8 mouse cellular contexts compared by ENCODE assay signal in the genomic region with DNA sequence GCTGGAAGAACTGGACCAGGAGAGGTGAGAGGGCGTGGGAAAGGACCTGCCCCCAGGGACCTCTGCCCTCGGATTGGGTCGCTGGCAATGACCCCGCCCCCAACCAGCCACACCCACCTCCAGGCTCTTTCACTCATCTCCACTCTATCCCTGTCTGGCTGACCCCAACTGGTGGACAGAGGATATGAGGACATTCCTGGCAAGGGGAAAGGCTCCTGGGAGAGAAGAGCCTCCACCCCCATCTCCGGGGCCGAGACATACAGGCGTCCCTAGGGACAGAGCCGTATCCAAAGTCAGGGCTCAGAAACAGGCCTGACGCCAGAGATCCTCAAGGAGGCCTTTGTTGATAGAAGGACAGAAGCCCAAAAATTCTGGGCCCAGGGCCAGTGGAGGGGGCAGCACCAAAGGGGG. TPM values are rescaled to one million over a fixed set of nuclear protein-coding genes. Genes with fewer than 3 reads are reported as not detected.
A peak's percentile ranks its signal among the peaks of the same experiment; 100 is the strongest.
DNase-seq lines count a peak whose midpoint lies in the region; ATAC-seq and TF ChIP-seq lines count a peak whose summit lies in the region.

No protein-coding gene starts in this region.

- 30% methylated on average over 9 of the region's 9 CpGs for WGBS in forebrain, embryonic 14.5 days
- WGBS in stomach, embryonic 15.5 days: 17% methylated on average over 9 of the region's 9 CpGs
- WGBS in thymus, adult 2 months: 62% methylated on average over 9 of the region's 9 CpGs

- peaks cover 29% of the 10 kb centered on the region for H3K4me1 ChIP-seq in forebrain, embryonic 14.5 days (ENCODE audit: control insufficient read depth, insufficient read depth, low read length)
- no peaks in the 10 kb centered on the region; the same call in 1 of the 2 replicates for H3K4me1 ChIP-seq in stomach, embryonic 15.5 days
- H3K4me1 ChIP-seq in thymus, adult 2 months (replicated peaks; ENCODE audit: control insufficient read depth, insufficient read depth, low read length): 0 out of 2 replicates have a peak, but pooled peaks cover 3% of the 10 kb centered on the region

- H3K4me2 ChIP-seq in forebrain, embryonic 14.5 days (ENCODE audit: low read length): peak overlapping the region; percentile 75
- H3K4me2 ChIP-seq in stomach, embryonic 15.5 days: peak overlapping the region; percentile 29

- no peak for TF ChIP-seq CTCF in thymus, adult 2 months (IDR thresholded peaks at IDR 0.05; ENCODE audit: borderline replicate concordance, control insufficient read depth, extremely low read depth, insufficient read depth, low read length, poor library complexity)

- H3K27ac ChIP-seq in forebrain, embryonic 14.5 days (ENCODE audit: low read depth, low read length): peak overlapping the region; percentile 98; the same call in 1 of the 2 replicates
- H3K27ac ChIP-seq in stomach, embryonic 15.5 days: no peak overlapping the region
- no peak overlapping the region for H3K27ac ChIP-seq in thymus, adult 2 months (ENCODE audit: control insufficient read depth, insufficient read depth, low read length)

- no peak for TF ChIP-seq POLR2A in thymus, adult 2 months (IDR thresholded peaks at IDR 0.05; ENCODE audit: control insufficient read depth, extremely low read depth, insufficient read depth, low read length, poor library complexity)

- peaks cover 59% of the 10 kb centered on the region for H3K36me3 ChIP-seq in forebrain, embryonic 14.5 days (ENCODE audit: control insufficient read depth, insufficient read depth, low read length)
- H3K36me3 ChIP-seq in stomach, embryonic 15.5 days: no peaks in the 10 kb centered on the region
- H3K36me3 ChIP-seq in thymus, adult 2 months (ENCODE audit: control insufficient read depth, insufficient read depth, low read length): no peaks in the 10 kb centered on the region

- ATAC-seq in forebrain, embryonic 14.5 days: no peak
- peak; percentile 44; the same call in 1 of the 2 replicates for ATAC-seq in stomach, embryonic 15.5 days (ENCODE audit: insufficient read depth, low FRiP score, low read depth)

- intact Hi-C loops in heart, postnatal 10 days (cut with DNase I): loop anchor here (10.0 kb wide), 1 partner anchor 232 kb away; a partner anchor contains a TSS

- peak; percentile 73 for DNase-seq in 3134 (ENCODE audit: extremely low read depth, insufficient read length, low spot score)
- DNase-seq in adrenal gland, postnatal 36 days: peak; percentile 55 to 83
- peak; percentile 52 for DNase-seq in forebrain, embryonic 14.5 days (ENCODE audit: low spot score)
- DNase-seq in heart, postnatal 10 days: peak; percentile 87 to 88
- DNase-seq in kidney, postnatal 10 days: peak; percentile 85
- peak; percentile 80 for DNase-seq in lung, postnatal 14 days
- DNase-seq in thymus, adult 2 months: no peak

- H3K9me3 ChIP-seq in forebrain, embryonic 14.5 days (replicated peaks; ENCODE audit: control insufficient read depth, low read length): no peaks in the 10 kb centered on the region
- H3K9me3 ChIP-seq in stomach, embryonic 15.5 days: no peaks in the 10 kb centered on the region

- peak overlapping the region; percentile 74 for H3K4me3 ChIP-seq in forebrain, embryonic 14.5 days (ENCODE audit: low read depth, low read length)
- H3K4me3 ChIP-seq in stomach, embryonic 15.5 days (replicated peaks): no peak overlapping the region
- no peak overlapping the region for H3K4me3 ChIP-seq in thymus, adult 2 months (ENCODE audit: control insufficient read depth, insufficient read depth, low read length)

- H3K27me3 ChIP-seq in forebrain, embryonic 14.5 days (replicated peaks; ENCODE audit: control insufficient read depth, insufficient read depth, low read length): no peaks in the 10 kb centered on the region
- H3K27me3 ChIP-seq in stomach, embryonic 15.5 days (replicated peaks): peaks cover 89% of the 10 kb centered on the region
- H3K27me3 ChIP-seq in thymus, adult 2 months (ENCODE audit: control insufficient read depth, insufficient read depth, low read length): peaks cover 12% of the 10 kb centered on the region; the same call in 1 of the 2 replicates

- H3K9ac ChIP-seq in forebrain, embryonic 14.5 days (ENCODE audit: low read length): peak overlapping the region; percentile 99
- H3K9ac ChIP-seq in stomach, embryonic 15.5 days: no peak overlapping the region

RNA-seq across cellular contexts. Expression of a gene that starts 6.7 kb away (rescaled TPM):
- 1 to 10 TPM in 1 of 2 experiments, under 1 TPM in 1; 0.70 to 1.5 TPM for total RNA-seq in adrenal gland, postnatal 36 days (2021)
- polyA plus RNA-seq in forebrain, embryonic 14.5 days (2014; fragmentation: Nextera tagmentation; extraction: Ambion mirVana): 154 and 213 TPM in 2 replicates
- 1 to 10 TPM; 4.7 to 5.0 TPM for total RNA-seq in heart, postnatal 10 days (2021)
- 5.0 and 5.2 TPM in 2 replicates for polyA plus RNA-seq in stomach, embryonic 15.5 days (2015; fragmentation: Nextera tagmentation; extraction: Ambion mirVana)
- polyA plus RNA-seq in thymus, adult 2 months (2012; rRNA removed): 0.40 and 0.57 TPM in 2 replicates

RNA-seq across cellular contexts. Expression of a gene that starts 10.2 kb away (rescaled TPM):
- 1,000 to 10,000 TPM; 1,173 to 1,236 TPM for total RNA-seq in adrenal gland, postnatal 36 days (2021)
- 694 and 922 TPM in 2 replicates for polyA plus RNA-seq in forebrain, embryonic 14.5 days (2014; fragmentation: Nextera tagmentation; extraction: Ambion mirVana)
- 100 to 1,000 TPM; 859 to 871 TPM for total RNA-seq in heart, postnatal 10 days (2021)
- 904 and 948 TPM in 2 replicates for polyA plus RNA-seq in stomach, embryonic 15.5 days (2015; fragmentation: Nextera tagmentation; extraction: Ambion mirVana)
- 2,172 and 2,371 TPM in 2 replicates for polyA plus RNA-seq in thymus, adult 2 months (2012; rRNA removed)

RNA-seq across cellular contexts. Expression of a gene that starts 17.9 kb away (rescaled TPM):
- total RNA-seq in adrenal gland, postnatal 36 days (2021): 10 to 100 TPM; 24.6 to 32.0 TPM
- 39.2 and 40.8 TPM in 2 replicates for polyA plus RNA-seq in forebrain, embryonic 14.5 days (2014; fragmentation: Nextera tagmentation; extraction: Ambion mirVana)
- 10 to 100 TPM; 15.3 to 17.9 TPM for total RNA-seq in heart, postnatal 10 days (2021)
- polyA plus RNA-seq in stomach, embryonic 15.5 days (2015; fragmentation: Nextera tagmentation; extraction: Ambion mirVana): 40.5 and 46.4 TPM in 2 replicates
- polyA plus RNA-seq in thymus, adult 2 months (2012; rRNA removed): 78.9 and 93.8 TPM in 2 replicates

RNA-seq across cellular contexts. Expression of a gene that starts 26.8 kb away (rescaled TPM):
- 1 to 10 TPM; 2.2 to 3.3 TPM for total RNA-seq in adrenal gland, postnatal 36 days (2021)
- 1.6 and 2.4 TPM in 2 replicates for polyA plus RNA-seq in forebrain, embryonic 14.5 days (2014; fragmentation: Nextera tagmentation; extraction: Ambion mirVana)
- total RNA-seq in heart, postnatal 10 days (2021): 1 to 10 TPM; 1.7 to 1.8 TPM
- polyA plus RNA-seq in stomach, embryonic 15.5 days (2015; fragmentation: Nextera tagmentation; extraction: Ambion mirVana): 4.8 and 5.4 TPM in 2 replicates
- polyA plus RNA-seq in thymus, adult 2 months (2012; rRNA removed): 11.7 and 14.1 TPM in 2 replicates

RNA-seq across cellular contexts. Expression of a gene that starts 27.3 kb away (rescaled TPM):
- total RNA-seq in adrenal gland, postnatal 36 days (2021): 10 to 100 TPM; 11.0 to 13.7 TPM
- 2.3 and 2.7 TPM in 2 replicates for polyA plus RNA-seq in forebrain, embryonic 14.5 days (2014; fragmentation: Nextera tagmentation; extraction: Ambion mirVana)
- total RNA-seq in heart, postnatal 10 days (2021): 1 to 10 TPM; 2.2 to 2.4 TPM
- polyA plus RNA-seq in stomach, embryonic 15.5 days (2015; fragmentation: Nextera tagmentation; extraction: Ambion mirVana): 44.5 and 51.2 TPM in 2 replicates
- 2.0 and 3.5 TPM in 2 replicates for polyA plus RNA-seq in thymus, adult 2 months (2012; rRNA removed)

Comparison
In these comparisons a context has a peak if more than half of its experiments do, and no peak if none do; other contexts are left out.
1. RNA of a gene that starts 6.7 kb away (polyA plus RNA-seq): 154 to 213 TPM in forebrain, embryonic 14.5 days; 5.0 to 5.2 TPM in stomach, embryonic 15.5 days and 0.40 to 0.57 TPM in thymus, adult 2 months; every median in the first group is over 10 times any median in the second.